Mouse (Mus musculus) stomach, postnatal 0 days (tissue): ENCODE data around the gene Aftph. TPM values are rescaled to one million over a fixed set of nuclear protein-coding genes. Genes with fewer than 3 reads are reported as not detected.

Experiments used
- ATAC-seq: fragments of 200-750 bp; cut with Nextera tagmentation; 2 replicates; pipeline ENCODE4 v1.8.0; 2017; ENCODE audit not compliant: low FRiP score, low TSS enrichment
- DNase-seq: peaks from one replicate; pipeline ENCODE4 v3.0.0-alpha.2; 2016; ENCODE audit warnings: low spot score
- H3K27ac ChIP-seq: fragments of 300-500 bp; sonication (generic); replicated peaks from 2 replicates; pipeline ENCODE4 v1.5.1; 2014; ENCODE audit warnings: mild to moderate bottlenecking, control low read depth
- H3K27me3 ChIP-seq: fragments of 300-500 bp; sonication (generic); 2 replicates; pipeline ENCODE4 v1.6.1; 2014; ENCODE audit warnings: low read length; ENCODE audit not compliant: control insufficient read depth, insufficient read depth
- H3K36me3 ChIP-seq: fragments of 300-500 bp; sonication (generic); 2 replicates; pipeline ENCODE4 v1.6.1; 2014; ENCODE audit warnings: low read length, mixed read lengths; ENCODE audit not compliant: control insufficient read depth, insufficient read depth
- H3K4me1 ChIP-seq: fragments of 300-500 bp; sonication (generic); replicated peaks from 2 replicates; pipeline ENCODE4 v1.6.1; 2014; ENCODE audit warnings: antibody characterized with exemption; ENCODE audit not compliant: control insufficient read depth, insufficient read depth
- H3K4me2 ChIP-seq: fragments of 300-500 bp; sonication (generic); replicated peaks from 2 replicates; pipeline ENCODE4 v1.6.1; 2014; ENCODE audit warnings: low read depth, mild to moderate bottlenecking, control low read depth, moderate library complexity
- H3K4me3 ChIP-seq: fragments of 300-500 bp; sonication (generic); 2 replicates; pipeline ENCODE4 v1.5.1; 2014; ENCODE audit warnings: low read depth, low read length, control low read depth
- H3K9ac ChIP-seq: fragments of 300-500 bp; sonication (generic); 2 replicates; pipeline ENCODE4 v1.6.1; 2014; ENCODE audit warnings: mild to moderate bottlenecking, low read length, control low read depth, mixed read lengths
- H3K9me3 ChIP-seq: fragments of 300-500 bp; sonication (generic); 2 replicates; pipeline ENCODE4 v1.6.1; 2016; ENCODE audit warnings: low read length; ENCODE audit not compliant: control insufficient read depth
- CTCF ChIP-seq: IDR thresholded peaks from 2 replicates; pipeline ENCODE4 v1.5.1; 2016; ENCODE audit warnings: antibody characterized with exemption, low read depth, mild to moderate bottlenecking, moderate library complexity
- EP300 ChIP-seq: optimal IDR thresholded peaks from 2 replicates; pipeline ENCODE3; 2016; ENCODE audit warnings: antibody characterized with exemption
- WGBS: fragments of 180-500 bp; shearing (Covaris S2); extraction: QIAGEN DNeasy Blood & Tissue Kit; methylation state at CpG from one replicate; pipeline ENCODE4 v1.1.7; 2014; 5-methylcytosine and 5-hydroxymethylcytosine counted together
- polyA plus RNA-seq: library from polyadenylated mRNA; unstranded; fragments of >200 nt; fragmentation: Nextera tagmentation; extraction: Ambion mirVana; gene quantifications from 2 replicates; pipeline ENCODE4 v1.2.1, GENCODE M21; 2015

The Aftph gene
- polyA plus RNA-seq, 1 experiment from 2014 or later = 14.8 TPM

- H3K4me3 ChIP-seq = no peak overlapping the region
- 67% methylated on average over 14 of the region's 14 CpGs for WGBS
- TF ChIP-seq EP300 (no peak), CTCF (no peak)
These were observed 81.0 kb downstream of the Aftph start for GRCm38 (mm10) chr11:20660111-20661097.

GRCm38 (mm10) chr11:20659094-20659493 lies 82.3 kb downstream of the Aftph start:
- H3K36me3 ChIP-seq = no peaks in the 10 kb centered on the region
- ATAC-seq (no peak), DNase-seq (no peak)
- H3K9ac ChIP-seq = no peak overlapping the region
- H3K27ac ChIP-seq = no peak overlapping the region
- TF ChIP-seq CTCF (no peak), EP300 (no peak)
- H3K4me2 ChIP-seq = no peak overlapping the region
- no peaks in the 10 kb centered on the region for H3K9me3 ChIP-seq
- H3K4me1 ChIP-seq = peaks cover 14% of the 10 kb centered on the region
- WGBS = 51% methylated on average over 3 of the region's 3 CpGs
- H3K4me3 ChIP-seq = no peak overlapping the region
- H3K27me3 ChIP-seq = no peaks in the 10 kb centered on the region

More at GRCm38 (mm10) chr11:20660111-20661097, 81.0 kb downstream of the Aftph start:
- no peak overlapping the region for H3K9ac ChIP-seq
- H3K27me3 ChIP-seq = no peaks in the 10 kb centered on the region
- no peak overlapping the region for H3K4me2 ChIP-seq
- H3K27ac ChIP-seq = no peak overlapping the region
- H3K4me1 ChIP-seq = peaks cover 10% of the 10 kb centered on the region
- DNase-seq (no peak), ATAC-seq (no peak)
- no peaks in the 10 kb centered on the region for H3K36me3 ChIP-seq
- no peaks in the 10 kb centered on the region for H3K9me3 ChIP-seq

- Histone ChIP-seq H3K4me1 (peaks cover 14% of the 10 kb centered on the region), H3K27ac (peak overlapping the region; percentile 78), H3K9me3 (no peaks in the 10 kb centered on the region), H3K27me3 (no peaks in the 10 kb centered on the region), H3K4me3 (peak overlapping the region; percentile 15; the same call in 1 of the 2 replicates), H3K9ac (peak overlapping the region; percentile 45), H3K4me2 (peak overlapping the region; percentile 45), H3K36me3 (no peaks in the 10 kb centered on the region)
- DNase-seq (no peak), ATAC-seq (0 out of 2 replicates have a peak, but pooled peaks have one; percentile 24)
- TF ChIP-seq CTCF (no peak), EP300 (no peak)
- 37% methylated on average over 10 of the region's 10 CpGs for WGBS
These were observed 84.7 kb downstream of the Aftph start for GRCm38 (mm10) chr11:20656711-20657057.

- 16% methylated on average over 18 of the region's 18 CpGs for WGBS
These were observed 85.3 kb downstream of the Aftph start for GRCm38 (mm10) chr11:20655795-20656710.

GRCm38 (mm10) chr11:20651166-20651565 lies 90.2 kb downstream of the Aftph start:
- ATAC-seq (no peak), DNase-seq (no peak)
- Histone ChIP-seq H3K4me2 (no peak overlapping the region), H3K27me3 (no peaks in the 10 kb centered on the region), H3K36me3 (peaks cover 3% of the 10 kb centered on the region; the same call in 1 of the 2 replicates), H3K9me3 (no peaks in the 10 kb centered on the region), H3K4me3 (no peak overlapping the region), H3K27ac (0 out of 2 replicates have a peak overlapping the region, but pooled peaks have one; percentile 65), H3K9ac (no peak overlapping the region), H3K4me1 (peaks cover 11% of the 10 kb centered on the region)
- WGBS = 42% methylated on average over 1 of the region's 1 CpGs
- no peak for TF ChIP-seq EP300
- no peak for TF ChIP-seq CTCF

More at GRCm38 (mm10) chr11:20655795-20656710, 85.3 kb downstream of the Aftph start:
- Histone ChIP-seq H3K4me1 (peaks cover 14% of the 10 kb centered on the region), H3K4me2 (peak overlapping the region; percentile 45), H3K27me3 (no peaks in the 10 kb centered on the region), H3K27ac (peak overlapping the region; percentile 78), H3K4me3 (peak overlapping the region; percentile 15), H3K36me3 (no peaks in the 10 kb centered on the region), H3K9me3 (no peaks in the 10 kb centered on the region), H3K9ac (peak overlapping the region; percentile 45)
- TF ChIP-seq CTCF = no peak
- no peak for TF ChIP-seq EP300
- DNase-seq (peak; percentile 47), ATAC-seq (peak; percentile 61)
